Mouse (Mus musculus): ENCODE data around the gene Poglut1.

- no peak for TF ChIP-seq POLR2A (IDR thresholded peaks at IDR 0.05; ENCODE audit: low read depth, low read length)
- no peak for TF ChIP-seq CTCF (IDR thresholded peaks at IDR 0.05; ENCODE audit: extremely low read depth, insufficient read depth, insufficient read length, insufficient replicate concordance)
Measured at GRCm38 (mm10) chr16:38493890-38494289, 56.2 kb downstream of the Poglut1 start.

Measured in spleen, adult 2 months (tissue).